Mouse (Mus musculus) E14TG2a.4 (cell line): Measurements from ENCODE around the gene Ly6g5c.

Source experiments
- H3K27me3 ChIP-seq: 2 replicates; pipeline ENCODE4 v1.6.1; 2014; ENCODE audit warnings: low read length, control low read depth; ENCODE audit not compliant: insufficient read depth
- H3K36me3 ChIP-seq: 2 replicates; pipeline ENCODE4 v1.6.1; 2014; ENCODE audit warnings: low read length, control low read depth; ENCODE audit not compliant: insufficient read depth
- H3K4me1 ChIP-seq: replicated peaks from 2 replicates; pipeline ENCODE4 v1.6.1; 2014; ENCODE audit warnings: low read depth, low read length, control low read depth
- H3K4me3 ChIP-seq: replicated peaks from 2 replicates; pipeline ENCODE4 v1.5.1; 2014; ENCODE audit warnings: mild to moderate bottlenecking, low read length
- H3K9me3 ChIP-seq: 2 replicates; pipeline ENCODE4 v1.6.1; 2014; ENCODE audit warnings: low read length, control low read depth
- CTCF ChIP-seq: conservative IDR thresholded peaks from 2 replicates; pipeline ENCODE4 v1.5.1; 2014; ENCODE audit warnings: low read length
- NANOG ChIP-seq: IDR thresholded peaks from 2 replicates; pipeline ENCODE4 v1.6.1; 2014; ENCODE audit warnings: borderline replicate concordance, low read length, mixed read lengths
- POU5F1 ChIP-seq: IDR thresholded peaks from 2 replicates; pipeline ENCODE4 v1.6.1; 2014; ENCODE audit warnings: low read length, borderline replicate concordance

Gene Ly6g5c

GRCm38 (mm10) chr17:35108097-35108496 is at the start of gene Ly6g5c:
Gene Ly6g5c (plus strand): TSS chr17:35108279.
- peaks cover 9% of the 10 kb centered on the region for H3K36me3 ChIP-seq
- H3K4me3 ChIP-seq, result no peak within 1 kb of the TSS
- H3K9me3 ChIP-seq, result no peaks in the 10 kb centered on the region
- no peaks in the 10 kb centered on the region for H3K27me3 ChIP-seq
- peaks cover 46% of the 10 kb centered on the region for H3K4me1 ChIP-seq
- TF ChIP-seq NANOG (no peak), CTCF (no peak), POU5F1 (no peak)

GRCm38 (mm10) chr17:35058316-35058715 is 49.8 kb upstream of the Ly6g5c start:
- Histone ChIP-seq H3K36me3 (peaks cover 75% of the 10 kb centered on the region), H3K4me3 (peak overlapping the region; percentile 92; the same call in 1 of the 2 replicates), H3K4me1 (peaks cover 71% of the 10 kb centered on the region), H3K27me3 (peaks cover 6% of the 10 kb centered on the region), H3K9me3 (no peaks in the 10 kb centered on the region)
- TF ChIP-seq POU5F1 (no peak), CTCF (no peak), NANOG (no peak)

- H3K36me3 ChIP-seq, result peaks cover 69% of the 10 kb centered on the region
- TF ChIP-seq POU5F1 (no peak), CTCF (peak; percentile 35)
- no peaks in the 10 kb centered on the region for H3K9me3 ChIP-seq
- peaks cover 72% of the 10 kb centered on the region for H3K4me1 ChIP-seq
- peaks cover 6% of the 10 kb centered on the region for H3K27me3 ChIP-seq
- H3K4me3 ChIP-seq, result peak within 1 kb of the TSS; percentile 92
These were observed 48.9 kb upstream of the Ly6g5c start, which contains the start of gene Ddah2 for GRCm38 (mm10) chr17:35058911-35059892. Gene Ddah2 (plus strand): TSS chr17:35059035.

- no peaks in the 10 kb centered on the region for H3K9me3 ChIP-seq
- peaks cover 75% of the 10 kb centered on the region for H3K4me1 ChIP-seq
- H3K27me3 ChIP-seq, result peaks cover 6% of the 10 kb centered on the region
- no peak for TF ChIP-seq CTCF
- TF ChIP-seq NANOG, result no peak
- no peak for TF ChIP-seq POU5F1
- peak overlapping the region; percentile 92 for H3K4me3 ChIP-seq
- peaks cover 62% of the 10 kb centered on the region for H3K36me3 ChIP-seq
These were observed 48.0 kb upstream of the Ly6g5c start for GRCm38 (mm10) chr17:35060071-35060470.

GRCm38 (mm10) chr17:35060737-35061297 is 47.3 kb upstream of the Ly6g5c start:
- Histone ChIP-seq H3K4me1 (peaks cover 76% of the 10 kb centered on the region), H3K36me3 (peaks cover 54% of the 10 kb centered on the region), H3K9me3 (no peaks in the 10 kb centered on the region), H3K27me3 (peaks cover 9% of the 10 kb centered on the region), H3K4me3 (peak overlapping the region; percentile 92)
- TF ChIP-seq CTCF, result no peak
- TF ChIP-seq NANOG, result no peak
- TF ChIP-seq POU5F1, result no peak

- peaks cover 49% of the 10 kb centered on the region for H3K36me3 ChIP-seq
- peak overlapping the region; percentile 92 for H3K4me3 ChIP-seq
- TF ChIP-seq NANOG (no peak), CTCF (no peak)
- H3K27me3 ChIP-seq, result peaks cover 10% of the 10 kb centered on the region
- H3K9me3 ChIP-seq, result no peaks in the 10 kb centered on the region
- H3K4me1 ChIP-seq, result peaks cover 75% of the 10 kb centered on the region
These were observed 46.8 kb upstream of the Ly6g5c start for GRCm38 (mm10) chr17:35061299-35061698.

- TF ChIP-seq NANOG (no peak), CTCF (no peak), POU5F1 (no peak)
- peaks cover 81% of the 10 kb centered on the region for H3K4me1 ChIP-seq
- H3K9me3 ChIP-seq, result no peaks in the 10 kb centered on the region
- peaks cover 32% of the 10 kb centered on the region for H3K27me3 ChIP-seq
- peaks cover 29% of the 10 kb centered on the region for H3K36me3 ChIP-seq
- 0 out of 2 replicates have a peak overlapping the region, but pooled peaks have one; percentile 4 for H3K4me3 ChIP-seq
These were observed 44.6 kb upstream of the Ly6g5c start for GRCm38 (mm10) chr17:35063466-35063865.

- TF ChIP-seq NANOG, result no peak
These were observed 43.7 kb upstream of the Ly6g5c start for GRCm38 (mm10) chr17:35064378-35064877.

More at GRCm38 (mm10) chr17:35064378-35064877, 43.7 kb upstream of the Ly6g5c start:
- H3K36me3 ChIP-seq, result peaks cover 26% of the 10 kb centered on the region
- H3K27me3 ChIP-seq, result peaks cover 40% of the 10 kb centered on the region
- H3K4me3 ChIP-seq, result peak overlapping the region; percentile 76
- no peaks in the 10 kb centered on the region for H3K9me3 ChIP-seq
- peaks cover 87% of the 10 kb centered on the region for H3K4me1 ChIP-seq
